Mouse (Mus musculus): Measurements from ENCODE around the gene Jmjd1c. TPM values are rescaled to one million over a fixed set of nuclear protein-coding genes. Genes with fewer than 3 reads are reported as not detected.

Jmjd1c gene
- polyA plus RNA-seq, 1 experiment from 2014 or later, result 59.5 TPM

DNA sequence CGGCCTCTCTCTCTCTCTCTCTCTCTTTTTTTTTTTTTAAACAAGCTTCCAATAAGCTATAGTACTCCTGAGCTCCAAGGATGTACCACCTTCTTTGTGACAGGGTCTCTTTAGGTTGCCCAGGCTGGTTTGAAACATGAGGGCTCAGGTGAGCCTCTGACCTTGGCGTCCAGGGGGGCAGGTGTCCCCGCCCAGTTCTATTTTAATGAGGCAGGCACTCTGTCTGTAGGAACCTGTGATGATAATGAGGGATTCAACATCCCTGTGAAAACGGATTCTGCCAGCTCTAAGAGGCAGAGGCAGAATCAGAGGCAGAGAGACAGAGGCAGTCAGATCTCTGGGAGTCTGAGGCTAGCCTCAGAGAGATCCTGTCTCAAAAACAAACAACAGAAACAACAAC is 13.4 kb upstream of the Jmjd1c start:
- WGBS, result 81% methylated on average over 4 of the region's 4 CpGs
- no peak overlapping the region for H3K4me3 ChIP-seq (replicated peaks; ENCODE audit: low read length)

DNA sequence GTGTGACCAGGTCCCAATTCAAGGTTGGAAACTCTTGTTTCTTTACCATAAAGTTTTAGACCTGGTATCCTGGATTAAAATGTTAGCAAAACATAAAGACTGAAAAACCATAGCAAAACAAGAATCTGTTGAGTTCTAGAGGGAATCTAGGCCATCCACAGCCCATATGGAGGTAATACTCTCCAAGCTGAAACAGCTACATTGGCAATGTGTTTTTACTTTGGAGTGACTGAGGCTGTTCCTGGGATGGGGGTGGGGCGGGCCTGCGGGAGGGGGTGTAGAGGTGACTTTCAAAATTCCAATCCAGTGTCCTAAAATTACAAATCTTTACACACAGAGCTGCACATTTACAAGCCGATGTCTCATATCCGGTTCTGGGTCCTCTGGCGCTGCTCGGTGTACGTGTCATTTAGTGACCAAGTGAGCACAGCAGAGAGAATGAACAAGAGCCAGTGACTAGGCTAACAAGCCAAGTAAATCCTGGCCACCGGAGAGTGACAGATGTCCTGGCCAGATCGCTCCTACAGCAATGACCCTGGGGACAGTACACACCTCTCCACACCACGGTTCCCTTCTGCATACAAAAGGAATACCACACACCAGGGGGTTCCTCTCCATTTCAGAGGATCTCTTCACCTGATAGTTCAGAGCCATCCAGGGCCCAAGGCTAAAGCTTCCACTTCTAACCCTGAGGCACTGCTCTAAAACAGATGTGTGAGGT is 12.3 kb upstream of the Jmjd1c start:
- Histone ChIP-seq H3K4me2 (replicated peaks) (no peak overlapping the region), H3K36me3 (replicated peaks; ENCODE audit: control insufficient read depth, insufficient read depth) (no peaks in the 10 kb centered on the region), H3K9ac (no peak overlapping the region), H3K27me3 (ENCODE audit: control insufficient read depth, insufficient read depth, low read length) (no peaks in the 10 kb centered on the region), H3K9me3 (ENCODE audit: control insufficient read depth, low read length) (no peaks in the 10 kb centered on the region), H3K27ac (no peak overlapping the region), H3K4me1 (replicated peaks; ENCODE audit: control insufficient read depth, insufficient read depth, low read length) (no peaks in the 10 kb centered on the region; the same call in 1 of the 2 replicates), H3K4me3 (replicated peaks; ENCODE audit: low read length) (no peak overlapping the region)
- DNase-seq (ENCODE audit: low spot score) (no peak), ATAC-seq (ENCODE audit: low FRiP score) (no peak)
- 74% methylated on average over 10 of the region's 10 CpGs for WGBS

More for the DNA sequence above, 13.4 kb upstream of the Jmjd1c start:
- DNase-seq (ENCODE audit: low spot score) (no peak), ATAC-seq (ENCODE audit: low FRiP score) (no peak)
- H3K4me2 ChIP-seq (replicated peaks), result no peak overlapping the region
- H3K27me3 ChIP-seq (ENCODE audit: control insufficient read depth, insufficient read depth, low read length), result no peaks in the 10 kb centered on the region
- no peak overlapping the region for H3K9ac ChIP-seq
- H3K36me3 ChIP-seq (replicated peaks; ENCODE audit: control insufficient read depth, insufficient read depth), result no peaks in the 10 kb centered on the region
- H3K27ac ChIP-seq, result no peak overlapping the region
- H3K9me3 ChIP-seq (ENCODE audit: control insufficient read depth, low read length), result no peaks in the 10 kb centered on the region
- H3K4me1 ChIP-seq (replicated peaks; ENCODE audit: control insufficient read depth, insufficient read depth, low read length), result no peaks in the 10 kb centered on the region; the same call in 1 of the 2 replicates

DNA sequence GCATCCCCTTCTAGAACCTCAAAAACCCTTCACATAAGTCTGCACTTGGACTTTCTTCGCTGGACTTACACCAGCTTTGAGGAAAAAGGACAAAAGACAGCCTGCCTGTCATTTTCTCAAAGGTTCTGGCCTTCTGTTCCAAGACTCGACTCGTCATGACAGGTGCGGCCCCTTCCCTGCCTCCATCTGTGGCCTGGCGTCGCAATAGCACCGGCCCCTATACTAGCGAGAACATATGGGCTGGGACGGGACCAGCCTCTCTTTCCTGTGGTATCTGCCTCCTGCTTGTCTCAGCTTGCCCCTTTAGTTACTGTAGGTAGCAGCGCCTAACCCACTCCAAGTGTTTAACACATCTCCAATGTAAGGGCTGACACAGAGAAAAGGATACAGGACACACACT is 10.8 kb upstream of the Jmjd1c start:
- Histone ChIP-seq H3K4me1 (replicated peaks; ENCODE audit: control insufficient read depth, insufficient read depth, low read length) (no peaks in the 10 kb centered on the region), H3K4me3 (replicated peaks; ENCODE audit: low read length) (no peak overlapping the region), H3K9me3 (ENCODE audit: control insufficient read depth, low read length) (no peaks in the 10 kb centered on the region), H3K9ac (no peak overlapping the region), H3K36me3 (replicated peaks; ENCODE audit: control insufficient read depth, insufficient read depth) (no peaks in the 10 kb centered on the region), H3K4me2 (replicated peaks) (no peak overlapping the region), H3K27me3 (ENCODE audit: control insufficient read depth, insufficient read depth, low read length) (no peaks in the 10 kb centered on the region), H3K27ac (no peak overlapping the region)
- DNase-seq (ENCODE audit: low spot score) (no peak), ATAC-seq (ENCODE audit: low FRiP score) (no peak)
- 67% methylated on average over 10 of the region's 10 CpGs for WGBS

DNA sequence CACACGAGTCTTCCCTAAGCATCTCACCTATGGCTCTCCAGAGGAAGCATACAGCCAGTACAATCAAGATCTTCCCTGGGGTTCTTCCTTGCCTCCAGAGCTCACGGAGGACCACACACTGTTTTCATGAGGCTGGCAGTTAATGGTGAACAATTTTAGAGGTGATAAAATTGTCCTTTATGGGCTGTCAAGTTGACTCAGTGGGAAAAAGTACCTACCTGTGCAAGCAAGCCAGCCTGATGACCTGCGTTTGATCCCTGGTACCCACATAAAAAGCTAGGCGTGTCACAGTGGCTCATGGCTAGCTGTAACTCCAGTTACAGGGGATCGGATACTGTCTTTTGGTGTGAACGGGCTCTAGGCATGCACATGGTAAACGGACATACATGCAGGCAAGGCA is 10.0 kb upstream of the Jmjd1c start:
- H3K4me3 ChIP-seq (replicated peaks; ENCODE audit: low read length), result no peak overlapping the region
- WGBS, result 86% methylated on average over 7 of the region's 7 CpGs
- H3K27me3 ChIP-seq (ENCODE audit: control insufficient read depth, insufficient read depth, low read length), result no peaks in the 10 kb centered on the region
- H3K9me3 ChIP-seq (ENCODE audit: control insufficient read depth, low read length), result no peaks in the 10 kb centered on the region
- H3K36me3 ChIP-seq (replicated peaks; ENCODE audit: control insufficient read depth, insufficient read depth), result no peaks in the 10 kb centered on the region
- no peak for DNase-seq (ENCODE audit: low spot score)
- H3K9ac ChIP-seq, result no peak overlapping the region
- ATAC-seq (ENCODE audit: low FRiP score), result no peak
- no peak overlapping the region for H3K27ac ChIP-seq
- no peak overlapping the region for H3K4me2 ChIP-seq (replicated peaks)
- no peaks in the 10 kb centered on the region for H3K4me1 ChIP-seq (replicated peaks; ENCODE audit: control insufficient read depth, insufficient read depth, low read length)

DNA sequence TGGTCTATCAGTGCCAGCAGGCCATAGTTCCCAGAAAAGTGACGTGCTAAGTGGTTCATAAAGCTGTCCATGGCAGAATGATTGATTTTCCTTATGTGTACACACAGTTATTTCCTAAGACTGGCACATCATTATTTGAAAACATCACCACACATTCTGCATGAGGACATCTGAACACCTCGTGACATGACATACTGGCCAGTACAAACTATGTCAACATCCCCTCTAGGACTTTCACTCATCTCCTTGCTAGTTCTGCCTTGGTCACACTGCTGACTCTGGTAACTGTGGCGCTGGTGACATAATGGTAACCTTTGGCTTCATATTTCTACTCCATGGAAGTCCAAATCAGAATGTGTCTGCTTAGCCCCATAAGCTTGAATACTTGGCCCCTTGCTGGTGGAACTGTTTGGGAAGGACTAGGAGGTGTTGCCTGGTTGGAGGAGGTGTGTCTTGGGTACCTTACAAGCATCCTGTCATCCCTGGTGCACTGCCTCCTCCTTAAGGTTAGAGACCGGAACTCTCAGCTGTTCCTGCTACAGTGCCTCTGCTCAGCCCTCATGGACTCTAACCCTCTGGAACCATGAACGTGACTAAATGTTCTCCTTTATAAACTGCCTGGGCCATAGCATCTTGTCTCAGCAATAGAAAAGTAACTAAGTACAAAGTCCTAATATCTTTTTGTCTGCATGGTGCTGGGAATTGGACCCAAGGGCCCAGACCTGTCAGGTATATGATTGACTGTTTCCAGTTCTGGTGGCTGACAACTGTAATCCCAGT is 8.3 kb upstream of the Jmjd1c start:
- ATAC-seq (ENCODE audit: low FRiP score) (no peak), DNase-seq (ENCODE audit: low spot score) (no peak)
- H3K4me3 ChIP-seq (replicated peaks; ENCODE audit: low read length), result no peak overlapping the region
- 92% methylated on average over 5 of the region's 5 CpGs for WGBS
- no peak overlapping the region for H3K9ac ChIP-seq
- H3K4me1 ChIP-seq (replicated peaks; ENCODE audit: control insufficient read depth, insufficient read depth, low read length), result no peaks in the 10 kb centered on the region
- no peaks in the 10 kb centered on the region for H3K27me3 ChIP-seq (ENCODE audit: control insufficient read depth, insufficient read depth, low read length)
- no peaks in the 10 kb centered on the region for H3K36me3 ChIP-seq (replicated peaks; ENCODE audit: control insufficient read depth, insufficient read depth)
- no peak overlapping the region for H3K27ac ChIP-seq
- no peak overlapping the region for H3K4me2 ChIP-seq (replicated peaks)
- H3K9me3 ChIP-seq (ENCODE audit: control insufficient read depth, low read length), result no peaks in the 10 kb centered on the region

DNA sequence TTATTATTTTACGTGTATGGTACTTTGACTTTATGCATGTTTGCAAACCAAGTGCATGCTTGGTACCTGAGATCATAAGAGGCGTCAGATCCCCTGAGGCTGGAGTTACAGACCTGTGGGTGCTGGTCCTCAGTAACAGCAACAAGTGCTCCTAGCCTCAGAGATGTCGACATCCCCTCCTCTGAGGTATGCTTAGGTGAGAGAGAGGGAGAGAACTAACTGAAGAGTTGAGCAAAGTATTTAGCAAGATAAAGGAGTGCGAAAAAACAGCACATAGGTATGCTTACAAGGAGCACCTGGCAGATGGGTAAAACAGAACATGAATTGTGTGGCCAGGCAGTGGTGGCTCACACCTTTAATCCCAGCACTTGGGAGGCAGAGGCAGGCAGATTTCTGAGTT is 5.3 kb upstream of the Jmjd1c start:
- Histone ChIP-seq H3K4me3 (replicated peaks; ENCODE audit: low read length) (no peak overlapping the region), H3K9me3 (ENCODE audit: control insufficient read depth, low read length) (no peaks in the 10 kb centered on the region), H3K4me2 (replicated peaks) (no peak overlapping the region), H3K9ac (no peak overlapping the region), H3K27me3 (ENCODE audit: control insufficient read depth, insufficient read depth, low read length) (no peaks in the 10 kb centered on the region), H3K27ac (no peak overlapping the region), H3K4me1 (replicated peaks; ENCODE audit: control insufficient read depth, insufficient read depth, low read length) (peaks cover 8% of the 10 kb centered on the region), H3K36me3 (replicated peaks; ENCODE audit: control insufficient read depth, insufficient read depth) (no peaks in the 10 kb centered on the region)
- 98% methylated on average over 4 of the region's 4 CpGs for WGBS
- DNase-seq (ENCODE audit: low spot score), result no peak
- no peak for ATAC-seq (ENCODE audit: low FRiP score)

DNA sequence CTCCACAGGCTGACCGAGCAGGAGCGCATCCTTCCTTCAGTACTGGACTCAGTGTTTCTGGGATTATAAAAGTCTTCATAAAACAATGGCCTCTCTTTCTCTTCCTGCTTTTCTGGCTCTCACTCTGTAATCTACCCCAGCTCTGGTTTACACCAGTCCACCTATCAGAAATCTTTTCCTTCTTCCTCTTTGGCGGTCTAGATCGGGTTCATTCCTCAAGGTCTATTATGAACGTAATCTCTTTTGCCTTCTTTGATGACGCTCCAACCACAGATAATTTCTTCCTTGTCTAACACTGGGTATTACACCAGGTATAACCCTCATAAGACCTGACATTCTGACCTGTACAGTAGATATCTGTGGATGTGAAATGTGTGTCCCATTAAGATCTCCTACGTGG is 1.0 kb upstream of the Jmjd1c start:
- H3K4me2 ChIP-seq (replicated peaks), result peak overlapping the region; percentile 66
- DNase-seq (ENCODE audit: low spot score) (no peak), ATAC-seq (ENCODE audit: low FRiP score) (no peak)
- H3K9ac ChIP-seq, result peak overlapping the region; percentile 100; the same call in 1 of the 2 replicates
- H3K36me3 ChIP-seq (replicated peaks; ENCODE audit: control insufficient read depth, insufficient read depth), result no peaks in the 10 kb centered on the region
- H3K27ac ChIP-seq, result no peak overlapping the region
- 85% methylated on average over 7 of the region's 7 CpGs for WGBS
- H3K4me3 ChIP-seq (replicated peaks; ENCODE audit: low read length), result no peak overlapping the region
- H3K9me3 ChIP-seq (ENCODE audit: control insufficient read depth, low read length), result no peaks in the 10 kb centered on the region
- peaks cover 30% of the 10 kb centered on the region for H3K4me1 ChIP-seq (replicated peaks; ENCODE audit: control insufficient read depth, insufficient read depth, low read length)
- H3K27me3 ChIP-seq (ENCODE audit: control insufficient read depth, insufficient read depth, low read length), result no peaks in the 10 kb centered on the region

DNA sequence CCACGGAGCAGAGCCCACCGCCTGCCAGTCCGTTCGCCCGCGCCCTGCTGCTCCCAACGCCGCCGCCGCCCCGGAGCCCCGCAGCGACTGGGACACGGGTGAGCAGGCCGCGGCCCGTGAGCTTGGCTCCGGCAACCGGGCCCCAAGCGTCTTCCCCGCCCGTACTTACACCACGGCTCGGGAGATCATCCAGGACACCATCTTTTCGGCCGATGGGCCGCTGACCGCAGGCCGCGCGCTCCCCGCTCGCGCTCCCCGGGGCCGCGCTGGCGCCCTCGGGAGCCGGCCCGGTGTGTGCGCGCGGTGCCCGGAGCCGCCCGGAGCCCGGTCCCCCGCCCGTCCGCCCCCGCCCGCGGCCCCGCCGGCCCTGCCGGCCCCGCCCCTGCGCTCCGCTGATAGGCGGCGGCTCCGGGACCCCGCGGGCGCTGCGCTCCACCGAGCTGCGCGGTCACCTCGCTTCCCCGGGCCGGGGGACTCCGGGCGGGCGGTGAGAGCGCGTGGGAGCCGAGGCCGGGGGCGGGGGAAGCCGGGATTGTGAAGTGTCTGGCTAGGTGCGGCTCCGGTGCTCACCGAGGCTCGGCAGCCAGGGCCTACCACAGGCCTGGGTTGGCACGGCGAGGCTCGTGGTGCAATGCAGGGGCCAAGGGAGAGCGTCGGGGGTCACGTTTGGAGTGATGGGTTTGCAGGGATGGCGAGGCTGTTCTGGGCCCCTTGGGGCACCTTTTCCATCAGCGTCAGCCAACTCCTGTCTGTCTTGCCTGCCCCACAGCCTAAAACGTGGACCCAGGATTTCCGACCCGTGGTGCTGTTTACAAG is 904 bp downstream of the Jmjd1c start, which contains the start of gene Reep3:
Gene Reep3 (minus strand): TSS at position 325 of the 816 bp plus-strand sequence.
- H3K36me3 ChIP-seq (replicated peaks; ENCODE audit: control insufficient read depth, insufficient read depth), result no peaks in the 10 kb centered on the region
- H3K27ac ChIP-seq, result peak within 1 kb of the TSS; percentile 100
- H3K4me1 ChIP-seq (replicated peaks; ENCODE audit: control insufficient read depth, insufficient read depth, low read length), result peaks cover 42% of the 10 kb centered on the region
- peak within 1 kb of the TSS; percentile 91 for H3K4me3 ChIP-seq (replicated peaks; ENCODE audit: low read length)
- H3K4me2 ChIP-seq (replicated peaks), result peak within 1 kb of the TSS; percentile 66
- no peaks in the 10 kb centered on the region for H3K9me3 ChIP-seq (ENCODE audit: control insufficient read depth, low read length)
- H3K9ac ChIP-seq, result peak within 1 kb of the TSS; percentile 100
- H3K27me3 ChIP-seq (ENCODE audit: control insufficient read depth, insufficient read depth, low read length), result no peaks in the 10 kb centered on the region
- peak; percentile 60 for DNase-seq (ENCODE audit: low spot score)
- peak; percentile 83 for ATAC-seq (ENCODE audit: low FRiP score)
- WGBS, result 1% methylated on average over 80 of the region's 97 CpGs

Data from hindbrain, embryonic 14.5 days (tissue).